Mouse (Mus musculus) common myeloid progenitor, adult 5-6 weeks (primary cell): Measurements from ENCODE around the gene Slfn5. TPM values are rescaled to one million over a fixed set of nuclear protein-coding genes. Genes with fewer than 3 reads are reported as not detected.

Experiments
- ATAC-seq: replicated peaks from 2 replicates; pipeline ENCODE4 v1.8.0; 2016; ENCODE audit warnings: low read depth, mild to moderate bottlenecking, moderate TSS enrichment, inconsistent platforms; ENCODE audit not compliant: poor library complexity, severe bottlenecking
- total RNA-seq: library from RNA; stranded (forward); fragments of 200-1000, 187-1606 nt; gene quantifications from 2 replicates; pipeline ENCODE4 v1.2.3, GENCODE M21; 2017

Gene Slfn5
- total RNA-seq, 1 experiment from 2014 or later: 6.4 TPM

GRCm38 (mm10) chr11:82991469-82992166, 40.5 kb downstream of the Slfn5 start, which contains the start of gene Slfn9:
TSS of gene Slfn9 (minus strand) at chr11:82991830.
- ATAC-seq: peak; percentile 43

GRCm38 (mm10) chr11:83013356-83013755, 62.2 kb downstream of the Slfn5 start:
- ATAC-seq: no peak

Other genes starting within 250 kb of the Slfn5 start
- not detected in 2 replicates for gene Cct6b, start 187.0 kb upstream of the Slfn5 start, total RNA-seq
- 37.7 and 48.6 TPM in 2 replicates for gene Zfp830, start 187.0 kb upstream of the Slfn5 start, total RNA-seq
- 55.3 and 62.4 TPM in 2 replicates for gene Lig3, start 170.2 kb upstream of the Slfn5 start, total RNA-seq
- 12.5 and 14.4 TPM in 2 replicates for gene Rffl, start 80.1 kb upstream of the Slfn5 start, total RNA-seq
- 15.7 and 16.0 TPM in 2 replicates for gene Rad51d, start 60.7 kb upstream of the Slfn5 start, total RNA-seq
- not detected in 2 replicates for gene Fndc8, start 59.2 kb upstream of the Slfn5 start, total RNA-seq
- 18.5 and 23.2 TPM in 2 replicates for gene Nle1, start 42.9 kb upstream of the Slfn5 start, total RNA-seq
- gene Unc45b, start 40.8 kb upstream of the Slfn5 start, total RNA-seq: not detected in 2 replicates
- 39.6 and 42.1 TPM in 2 replicates for gene Slfn9, start 40.5 kb downstream of the Slfn5 start, total RNA-seq
- gene Slfn8, start 69.5 kb downstream of the Slfn5 start, total RNA-seq: 22.1 and 24.2 TPM in 2 replicates
- 10.6 and 14.9 TPM in 2 replicates for gene Slfn2, start 113.8 kb downstream of the Slfn5 start, total RNA-seq
- not detected in 2 replicates for gene Slfn1, start 165.5 kb downstream of the Slfn5 start, total RNA-seq
- gene Slfn4, start 223.8 kb downstream of the Slfn5 start, total RNA-seq: 1.7 and 2.4 TPM in 2 replicates
- gene Slfn3, start 240.0 kb downstream of the Slfn5 start, total RNA-seq: 34.7 and 39.6 TPM in 2 replicates